Mouse (Mus musculus) olfactory bulb, adult 2 months (tissue): ENCODE measurements around the gene Tssk4.

Source experiments
- CTCF ChIP-seq: fragments of 200-500 bp; IDR thresholded peaks from 2 replicates; pipeline ENCODE4 v1.5.1; 2012; ENCODE audit warnings: low read depth, mild to moderate bottlenecking, low read length, moderate library complexity; ENCODE audit not compliant: insufficient read depth
- POLR2A ChIP-seq: fragments of 200-500 bp; IDR thresholded peaks from 2 replicates; pipeline ENCODE4 v1.6.1; 2012; ENCODE audit warnings: mild to moderate bottlenecking, low read depth, low read length, moderate library complexity; ENCODE audit not compliant: insufficient read depth

DNA sequence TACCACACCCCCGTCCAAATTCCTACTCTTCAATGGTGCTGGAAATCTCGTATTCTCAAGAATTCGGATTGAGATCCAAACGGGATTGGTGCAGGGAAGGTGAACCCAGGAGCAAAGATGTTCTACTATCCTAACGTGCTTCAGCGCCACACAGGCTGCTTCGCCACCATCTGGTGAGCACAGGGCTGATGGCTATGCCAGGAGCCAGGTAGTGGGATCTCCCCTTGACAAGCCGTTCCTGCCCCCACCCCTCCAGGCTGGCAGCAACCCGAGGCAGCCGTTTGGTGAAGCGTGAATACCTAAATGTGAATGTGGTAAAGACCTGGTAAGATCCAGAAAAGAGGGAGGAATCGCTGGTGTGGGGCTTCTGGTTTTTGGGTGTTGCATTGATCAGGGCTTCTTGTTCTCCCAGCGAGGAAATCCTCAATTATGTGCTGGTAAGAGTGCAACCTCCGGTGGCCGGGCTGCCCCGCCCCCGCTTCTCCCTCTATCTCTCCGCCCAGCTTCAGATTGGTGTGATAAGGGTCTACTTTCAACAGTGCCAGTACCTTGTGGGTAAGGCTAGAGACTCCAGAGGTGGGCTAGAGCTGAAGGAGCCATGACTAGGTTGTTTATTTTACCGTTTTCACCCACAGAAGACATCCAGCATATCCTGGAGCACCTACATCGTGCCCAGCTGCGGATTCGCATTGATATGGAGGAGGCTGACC, 31.3 kb upstream of the Tssk4 start:
- TF ChIP-seq CTCF, result no peak
- TF ChIP-seq POLR2A, result no peak
